Mouse (Mus musculus) heart, embryonic 15.5 days (tissue): ENCODE data around the gene Pan3. TPM values are rescaled to one million over a fixed set of nuclear protein-coding genes. Genes with fewer than 3 reads are reported as not detected.

Source experiments
- ATAC-seq: fragments of 200-750 bp; cut with Nextera tagmentation; replicated peaks from 2 replicates; pipeline ENCODE4 v1.8.0; 2017; ENCODE audit warnings: low read depth, moderate TSS enrichment; ENCODE audit not compliant: insufficient number of reproducible peaks, insufficient read depth, low FRiP score
- H3K27ac ChIP-seq: fragments of 300-500 bp; sonication (generic); 2 replicates; pipeline ENCODE4 v1.5.1; 2015; ENCODE audit warnings: mild to moderate bottlenecking, inconsistent platforms
- H3K27me3 ChIP-seq: fragments of 300-500 bp; sonication (generic); 2 replicates; pipeline ENCODE4 v1.6.1; 2015; ENCODE audit warnings: inconsistent platforms
- H3K36me3 ChIP-seq: fragments of 300-500 bp; sonication (generic); 2 replicates; pipeline ENCODE4 v1.6.1; 2015; ENCODE audit warnings: mild to moderate bottlenecking, inconsistent platforms
- H3K4me1 ChIP-seq: fragments of 300-500 bp; sonication (generic); replicated peaks from 2 replicates; pipeline ENCODE4 v1.6.1; 2015; ENCODE audit warnings: inconsistent platforms
- H3K4me2 ChIP-seq: fragments of 300-500 bp; sonication (generic); 2 replicates; pipeline ENCODE4 v1.6.1; 2015; ENCODE audit warnings: inconsistent platforms, mild to moderate bottlenecking, moderate library complexity
- H3K4me3 ChIP-seq: fragments of 300-500 bp; sonication (generic); 2 replicates; pipeline ENCODE4 v1.5.1; 2015; ENCODE audit warnings: mild to moderate bottlenecking, inconsistent platforms
- H3K9ac ChIP-seq: fragments of 300-500 bp; sonication (generic); 2 replicates; pipeline ENCODE4 v1.6.1; 2015; ENCODE audit warnings: mild to moderate bottlenecking, inconsistent platforms
- H3K9me3 ChIP-seq: fragments of 300-500 bp; sonication (generic); replicated peaks from 2 replicates; pipeline ENCODE4 v1.6.1; 2016; ENCODE audit warnings: inconsistent platforms
- WGBS: fragments of 180-500 bp; shearing (Covaris S2); methylation state at CpG from one replicate; pipeline ENCODE4 v1.1.7; 2015; ENCODE audit warnings: mixed read lengths; 5-methylcytosine and 5-hydroxymethylcytosine counted together
- polyA plus RNA-seq: library from polyadenylated mRNA; unstranded; fragments of >200 nt; fragmentation: Nextera tagmentation; extraction: Ambion mirVana; gene quantifications from 2 replicates; pipeline ENCODE4 v1.2.1, GENCODE M21; 2015

Gene Pan3
- polyA plus RNA-seq, 1 experiment from 2014 or later, result 43.5 TPM

GRCm38 (mm10) chr5:147565444-147565843, 135.5 kb downstream of the Pan3 start:
- H3K27ac ChIP-seq, result no peak overlapping the region
- no peak for ATAC-seq
- no peaks in the 10 kb centered on the region for H3K27me3 ChIP-seq
- H3K4me1 ChIP-seq, result 0 out of 2 replicates have a peak, but pooled peaks cover 2% of the 10 kb centered on the region
- H3K9ac ChIP-seq, result no peak overlapping the region
- H3K36me3 ChIP-seq, result no peaks in the 10 kb centered on the region
- WGBS, result 83% methylated on average over 7 of the region's 7 CpGs
- H3K9me3 ChIP-seq, result no peaks in the 10 kb centered on the region
- no peak overlapping the region for H3K4me2 ChIP-seq
- H3K4me3 ChIP-seq, result no peak overlapping the region

GRCm38 (mm10) chr5:147566335-147566734, 136.4 kb downstream of the Pan3 start:
- Histone ChIP-seq H3K4me2 (no peak overlapping the region), H3K9ac (no peak overlapping the region), H3K4me3 (no peak overlapping the region), H3K27ac (no peak overlapping the region), H3K4me1 (0 out of 2 replicates have a peak, but pooled peaks cover 2% of the 10 kb centered on the region), H3K36me3 (no peaks in the 10 kb centered on the region), H3K9me3 (no peaks in the 10 kb centered on the region), H3K27me3 (no peaks in the 10 kb centered on the region)
- 50% methylated on average over 7 of the region's 7 CpGs for WGBS
- no peak for ATAC-seq

- Histone ChIP-seq H3K9me3 (no peaks in the 10 kb centered on the region), H3K9ac (no peak overlapping the region), H3K4me3 (no peak overlapping the region), H3K27ac (no peak overlapping the region), H3K36me3 (no peaks in the 10 kb centered on the region), H3K4me1 (peaks cover 3% of the 10 kb centered on the region), H3K27me3 (no peaks in the 10 kb centered on the region), H3K4me2 (no peak overlapping the region)
- ATAC-seq, result no peak
- WGBS, result 61% methylated on average over 7 of the region's 7 CpGs
Measured at GRCm38 (mm10) chr5:147572695-147573094, 142.7 kb downstream of the Pan3 start.

GRCm38 (mm10) chr5:147573555-147573954, 143.6 kb downstream of the Pan3 start:
- Histone ChIP-seq H3K4me2 (no peak overlapping the region), H3K27ac (no peak overlapping the region), H3K4me1 (peaks cover 3% of the 10 kb centered on the region), H3K36me3 (no peaks in the 10 kb centered on the region), H3K9me3 (no peaks in the 10 kb centered on the region), H3K27me3 (no peaks in the 10 kb centered on the region), H3K9ac (no peak overlapping the region), H3K4me3 (no peak overlapping the region)
- WGBS, result 70% methylated on average over 1 of the region's 1 CpGs
- ATAC-seq, result no peak

GRCm38 (mm10) chr5:147574517-147574916, 144.6 kb downstream of the Pan3 start:
- WGBS, result 30% methylated on average over 8 of the region's 8 CpGs
- peaks cover 3% of the 10 kb centered on the region for H3K4me1 ChIP-seq
- no peaks in the 10 kb centered on the region for H3K36me3 ChIP-seq
- no peak overlapping the region for H3K9ac ChIP-seq
- ATAC-seq, result peak; percentile 61
- no peaks in the 10 kb centered on the region for H3K9me3 ChIP-seq
- no peak overlapping the region for H3K4me3 ChIP-seq
- H3K4me2 ChIP-seq, result no peak overlapping the region
- no peaks in the 10 kb centered on the region for H3K27me3 ChIP-seq
- H3K27ac ChIP-seq, result no peak overlapping the region

GRCm38 (mm10) chr5:147577003-147577402, 147.0 kb downstream of the Pan3 start:
- no peaks in the 10 kb centered on the region for H3K9me3 ChIP-seq
- ATAC-seq, result peak; percentile 44; the same call in 1 of the 2 replicates
- WGBS, result 35% methylated on average over 6 of the region's 6 CpGs

GRCm38 (mm10) chr5:147579148-147579547, 149.2 kb downstream of the Pan3 start:
- no peaks in the 10 kb centered on the region for H3K27me3 ChIP-seq
- no peak for ATAC-seq
- peaks cover 9% of the 10 kb centered on the region for H3K4me1 ChIP-seq
- H3K9me3 ChIP-seq, result no peaks in the 10 kb centered on the region
- 84% methylated on average over 7 of the region's 7 CpGs for WGBS
- H3K36me3 ChIP-seq, result no peaks in the 10 kb centered on the region
- no peak overlapping the region for H3K27ac ChIP-seq
- no peak overlapping the region for H3K4me2 ChIP-seq
- no peak overlapping the region for H3K4me3 ChIP-seq
- no peak overlapping the region for H3K9ac ChIP-seq

More at GRCm38 (mm10) chr5:147577003-147577402, 147.0 kb downstream of the Pan3 start:
- Histone ChIP-seq H3K4me1 (peaks cover 3% of the 10 kb centered on the region), H3K4me3 (no peak overlapping the region), H3K27me3 (no peaks in the 10 kb centered on the region), H3K36me3 (no peaks in the 10 kb centered on the region), H3K4me2 (no peak overlapping the region), H3K27ac (no peak overlapping the region), H3K9ac (no peak overlapping the region)

GRCm38 (mm10) chr5:147579691-147580090, 149.7 kb downstream of the Pan3 start:
- 64% methylated on average over 8 of the region's 8 CpGs for WGBS
- Histone ChIP-seq H3K27me3 (no peaks in the 10 kb centered on the region), H3K36me3 (no peaks in the 10 kb centered on the region), H3K9ac (no peak overlapping the region), H3K4me1 (peaks cover 11% of the 10 kb centered on the region), H3K9me3 (no peaks in the 10 kb centered on the region), H3K27ac (no peak overlapping the region), H3K4me3 (no peak overlapping the region), H3K4me2 (no peak overlapping the region)
- no peak for ATAC-seq

GRCm38 (mm10) chr5:147580181-147580580, 150.2 kb downstream of the Pan3 start:
- no peak for ATAC-seq
- no peak overlapping the region for H3K27ac ChIP-seq
- no peaks in the 10 kb centered on the region for H3K36me3 ChIP-seq

GRCm38 (mm10) chr5:147583702-147584298, 153.8 kb downstream of the Pan3 start:
- no peaks in the 10 kb centered on the region for H3K9me3 ChIP-seq
- no peaks in the 10 kb centered on the region for H3K36me3 ChIP-seq
- peak overlapping the region; percentile 56 for H3K4me2 ChIP-seq
- no peak overlapping the region; the same call in 1 of the 2 replicates for H3K9ac ChIP-seq
- peak overlapping the region; percentile 26; the same call in 1 of the 2 replicates for H3K4me3 ChIP-seq
- WGBS, result 35% methylated on average over 14 of the region's 14 CpGs
- no peak overlapping the region for H3K27ac ChIP-seq
- peaks cover 11% of the 10 kb centered on the region for H3K4me1 ChIP-seq
- H3K27me3 ChIP-seq, result no peaks in the 10 kb centered on the region
- no peak for ATAC-seq

More at GRCm38 (mm10) chr5:147580181-147580580, 150.2 kb downstream of the Pan3 start:
- Histone ChIP-seq H3K9ac (no peak overlapping the region), H3K27me3 (no peaks in the 10 kb centered on the region), H3K4me1 (peaks cover 11% of the 10 kb centered on the region), H3K4me3 (no peak overlapping the region), H3K4me2 (no peak overlapping the region), H3K9me3 (no peaks in the 10 kb centered on the region)
- 83% methylated on average over 13 of the region's 13 CpGs for WGBS

- no peak for ATAC-seq
- 60% methylated on average over 9 of the region's 9 CpGs for WGBS
Measured at GRCm38 (mm10) chr5:147584648-147585047, 154.7 kb downstream of the Pan3 start.

GRCm38 (mm10) chr5:147585070-147585469, 155.1 kb downstream of the Pan3 start:
- no peaks in the 10 kb centered on the region for H3K36me3 ChIP-seq
- no peaks in the 10 kb centered on the region for H3K9me3 ChIP-seq
- 0 out of 2 replicates have a peak overlapping the region, but pooled peaks have one; percentile 61 for H3K27ac ChIP-seq
- H3K4me1 ChIP-seq, result peaks cover 11% of the 10 kb centered on the region
- H3K4me3 ChIP-seq, result no peak overlapping the region
- H3K4me2 ChIP-seq, result no peak overlapping the region
- 46% methylated on average over 1 of the region's 1 CpGs for WGBS
- no peaks in the 10 kb centered on the region for H3K27me3 ChIP-seq
- ATAC-seq, result no peak
- no peak overlapping the region for H3K9ac ChIP-seq

More at GRCm38 (mm10) chr5:147584648-147585047, 154.7 kb downstream of the Pan3 start:
- Histone ChIP-seq H3K9ac (no peak overlapping the region), H3K27ac (peak overlapping the region; percentile 61), H3K27me3 (no peaks in the 10 kb centered on the region), H3K9me3 (no peaks in the 10 kb centered on the region), H3K36me3 (no peaks in the 10 kb centered on the region), H3K4me3 (no peak overlapping the region), H3K4me1 (peaks cover 11% of the 10 kb centered on the region), H3K4me2 (no peak overlapping the region)
